Mouse (Mus musculus) retina, adult 2 months (tissue): ENCODE data around the gene Cln3.

Experiments
- DNase-seq: peaks from one replicate; pipeline ENCODE4 v3.0.0-alpha.2; 2012; ENCODE audit warnings: low read depth, low spot score

The Cln3 gene

GRCm38 (mm10) chr7:126523316-126523715 lies 62.3 kb downstream of the Cln3 start:
- no peak for DNase-seq
